Mouse (Mus musculus) E14TG2a.4 (cell line): ENCODE measurements around the gene Saysd1.

ENCODE experiments used
- CTCF ChIP-seq: conservative IDR thresholded peaks from 2 replicates; pipeline ENCODE4 v1.5.1; 2014; ENCODE audit warnings: low read length
- POU5F1 ChIP-seq: IDR thresholded peaks from 2 replicates; pipeline ENCODE4 v1.6.1; 2014; ENCODE audit warnings: low read length, borderline replicate concordance

DNA sequence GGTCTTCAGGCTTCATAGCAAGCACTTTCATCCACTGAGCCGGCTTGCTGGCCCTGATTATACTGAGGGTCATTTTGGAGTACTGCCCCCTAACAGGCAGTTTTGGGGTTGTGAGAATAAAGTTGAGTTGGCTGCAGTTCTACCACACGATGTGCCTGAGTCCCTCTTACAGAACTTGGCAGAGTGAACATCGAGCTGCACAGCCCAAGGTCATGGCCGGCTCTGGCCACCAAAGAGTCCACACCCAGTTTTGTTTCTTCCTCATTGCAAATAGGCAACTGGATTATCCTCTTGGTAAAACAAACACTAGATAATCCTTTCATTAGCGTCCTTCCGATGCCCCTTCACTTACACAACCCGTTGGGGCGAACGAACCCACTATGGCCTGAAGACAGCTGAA is 47.1 kb upstream of the Saysd1 start:
- TF ChIP-seq CTCF (no peak), POU5F1 (no peak)
